Mouse (Mus musculus): ENCODE results near the gene Zzef1. TPM values are rescaled to one million over a fixed set of nuclear protein-coding genes. Genes with fewer than 3 reads are reported as not detected.

Zzef1 gene
- polyA plus RNA-seq, 1 experiment from 2014 or later = 12.5 TPM

GRCm38 (mm10) chr11:72963058-72963788, 167.2 kb downstream of the Zzef1 start:
- H3K4me2 ChIP-seq = no peak overlapping the region
- H3K36me3 ChIP-seq = no peaks in the 10 kb centered on the region
- ATAC-seq (ENCODE audit: low read depth) = no peak
- H3K4me3 ChIP-seq = no peak overlapping the region
- peaks cover 12% of the 10 kb centered on the region for H3K4me1 ChIP-seq (replicated peaks)
- H3K9me3 ChIP-seq = no peaks in the 10 kb centered on the region
- H3K9ac ChIP-seq = no peak overlapping the region
- H3K27ac ChIP-seq (replicated peaks) = no peak overlapping the region
- H3K27me3 ChIP-seq = peaks cover 51% of the 10 kb centered on the region
- 52% methylated on average over 7 of the region's 7 CpGs for WGBS

- H3K36me3 ChIP-seq = no peaks in the 10 kb centered on the region
- H3K4me3 ChIP-seq = no peak overlapping the region
- H3K4me2 ChIP-seq = no peak overlapping the region
- H3K9me3 ChIP-seq = no peaks in the 10 kb centered on the region
- no peak for ATAC-seq (ENCODE audit: low read depth)
- peaks cover 51% of the 10 kb centered on the region for H3K27me3 ChIP-seq
- H3K9ac ChIP-seq = no peak overlapping the region
- 64% methylated on average over 3 of the region's 3 CpGs for WGBS
- H3K27ac ChIP-seq (replicated peaks) = no peak overlapping the region
- peaks cover 12% of the 10 kb centered on the region for H3K4me1 ChIP-seq (replicated peaks)
Observed at GRCm38 (mm10) chr11:72963789-72964294, 167.8 kb downstream of the Zzef1 start.

GRCm38 (mm10) chr11:72974995-72975503, 179.0 kb downstream of the Zzef1 start:
- 84% methylated on average over 13 of the region's 13 CpGs for WGBS
- no peak for ATAC-seq (ENCODE audit: low read depth)
- H3K9ac ChIP-seq = no peak overlapping the region
- no peak overlapping the region for H3K27ac ChIP-seq (replicated peaks)
- peaks cover 2% of the 10 kb centered on the region; the same call in 1 of the 2 replicates for H3K27me3 ChIP-seq
- no peaks in the 10 kb centered on the region for H3K36me3 ChIP-seq
- H3K4me3 ChIP-seq = no peak overlapping the region
- no peaks in the 10 kb centered on the region for H3K9me3 ChIP-seq
- no peaks in the 10 kb centered on the region for H3K4me1 ChIP-seq (replicated peaks)
- H3K4me2 ChIP-seq = no peak overlapping the region

Small RNAs within 50 kb of the gene (microRNA-seq; reads per million reads assigned to microRNA genes)
- gene Gm44467 = not detected

Other genes with a start within 250 kb of the Zzef1 start
- gene Spns3, start 245.7 kb upstream of the Zzef1 start, polyA plus RNA-seq (2015; fragmentation: Nextera tagmentation; extraction: Ambion mirVana) = 0.04 TPM in 1 of 2 replicates, not detected in the other
- 108 and 121 TPM in 2 replicates for gene Ube2g1, start 188.9 kb upstream of the Zzef1 start, polyA plus RNA-seq (2015; fragmentation: Nextera tagmentation; extraction: Ambion mirVana)
- gene Ankfy1, start 106.2 kb upstream of the Zzef1 start, polyA plus RNA-seq (2015; fragmentation: Nextera tagmentation; extraction: Ambion mirVana) = 20.5 and 21.8 TPM in 2 replicates
- gene Cyb5d2, start 84 bp upstream of the Zzef1 start, polyA plus RNA-seq (2015; fragmentation: Nextera tagmentation; extraction: Ambion mirVana) = 6.5 and 7.4 TPM in 2 replicates
- gene Atp2a3, start 164.9 kb downstream of the Zzef1 start, polyA plus RNA-seq (2015; fragmentation: Nextera tagmentation; extraction: Ambion mirVana) = 0.80 and 1.3 TPM in 2 replicates
- gene P2rx1, start 202.9 kb downstream of the Zzef1 start, polyA plus RNA-seq (2015; fragmentation: Nextera tagmentation; extraction: Ambion mirVana) = 0.38 and 0.96 TPM in 2 replicates
- 18.7 and 20.9 TPM in 2 replicates for gene Camkk1, start 222.8 kb downstream of the Zzef1 start, polyA plus RNA-seq (2015; fragmentation: Nextera tagmentation; extraction: Ambion mirVana)